Mouse (Mus musculus): ENCODE results near the gene Dok3. TPM values are rescaled to one million over a fixed set of nuclear protein-coding genes. Genes with fewer than 3 reads are reported as not detected.

The Dok3 gene
- total RNA-seq (2012; rRNA removed) (38.4 and 38.8 TPM in 2 replicates), total RNA-seq (2014; rRNA removed) (9.0 and 9.1 TPM in 2 replicates), polyA plus RNA-seq (2012; ENCODE audit: insufficient read length, low read depth) (28.1 and 30.3 TPM in 2 replicates)

- peak within 1 kb of the TSS; percentile 99 for H3K27ac ChIP-seq (ENCODE audit: insufficient read depth, low read depth)
- peak within 1 kb of the TSS; percentile 94 for H3K9ac ChIP-seq (ENCODE audit: insufficient read depth, low read depth)
- DNase-seq (ENCODE audit: extremely low read depth): peak; percentile 92
- in situ Hi-C loops (cut with MboI; ENCODE audit: low pct_ligation_motif_present, low pct_unique_long_range_greater_than_20kb, low sequenced_read_pairs): no loop called here
- TF ChIP-seq CHD2 (IDR thresholded peaks at IDR 0.05; ENCODE audit: low read length) (peak; percentile 59; the same call in 1 of the 2 replicates), GABPA (IDR thresholded peaks at IDR 0.05; ENCODE audit: insufficient replicate concordance, low read depth, low read length) (no peak), USF2 (conservative IDR thresholded peaks at IDR 0.05; ENCODE audit: low read depth, low read length) (peak; percentile 40), USF1 (IDR thresholded peaks at IDR 0.05; ENCODE audit: low read depth, low read length) (peak; percentile 81), SMC3 (IDR thresholded peaks at IDR 0.05; ENCODE audit: low read depth, low read length) (peak; percentile 15; the same call in 1 of the 2 replicates), TBP (conservative IDR thresholded peaks at IDR 0.05; ENCODE audit: low read depth, low read length) (peak; percentile 58; the same call in 1 of the 2 replicates), ZMIZ1 (IDR thresholded peaks at IDR 0.05; ENCODE audit: low read depth, low read length) (0 out of 2 replicates have a peak, but pooled peaks have one; percentile 31), BHLHE40 (IDR thresholded peaks at IDR 0.05; ENCODE audit: low read depth, low read length) (peak; percentile 87), CHD1 (IDR thresholded peaks at IDR 0.05; ENCODE audit: low read depth, low read length) (no peak), MAFK (IDR thresholded peaks at IDR 0.05; ENCODE audit: insufficient replicate concordance, low read length) (peak; percentile 98), KAT2A (IDR thresholded peaks at IDR 0.05; ENCODE audit: insufficient replicate concordance, low read length) (0 out of 2 replicates have a peak, but pooled peaks have one; percentile 55), E2F4 (IDR thresholded peaks at IDR 0.05; ENCODE audit: insufficient replicate concordance, low read depth, low read length) (no peak), MAX (IDR thresholded peaks at IDR 0.05; ENCODE audit: low read length) (peak; percentile 75; the same call in 1 of the 2 replicates), ZKSCAN1 (IDR thresholded peaks at IDR 0.05; ENCODE audit: borderline replicate concordance, low read depth, low read length) (no peak), EP300 (IDR thresholded peaks at IDR 0.05; ENCODE audit: low read length) (peak; percentile 82), SIN3A (IDR thresholded peaks at IDR 0.05; ENCODE audit: low read length) (no peak; the same call in 1 of the 2 replicates), MEF2A (IDR thresholded peaks at IDR 0.05; ENCODE audit: borderline replicate concordance, low read depth, low read length) (peak; percentile 76), MAZ (IDR thresholded peaks at IDR 0.05; ENCODE audit: low read depth, low read length) (peak; percentile 84; the same call in 1 of the 2 replicates), CTCF (conservative IDR thresholded peaks at IDR 0.05 in 1 of 2, IDR thresholded peaks at IDR 0.05 in 1 of 2; ENCODE audit: low read depth in 2 of 2, low read length in 2 of 2) (no peak; a peak in 1 of 4 replicates), RAD21 (IDR thresholded peaks at IDR 0.05; ENCODE audit: low read depth, low read length) (no peak), ETS1 (conservative IDR thresholded peaks at IDR 0.05; ENCODE audit: low read depth, low read length) (peak; percentile 84), ZC3H11A (IDR thresholded peaks at IDR 0.05; ENCODE audit: low read depth, low read length) (no peak), ZNF384 (IDR thresholded peaks at IDR 0.05; ENCODE audit: low read depth, low read length) (no peak; the same call in 1 of the 2 replicates), RCOR1 (conservative IDR thresholded peaks at IDR 0.05; ENCODE audit: low read depth, low read length) (no peak), JUND (conservative IDR thresholded peaks at IDR 0.05; ENCODE audit: low read depth, low read length) (no peak), IRF4 (IDR thresholded peaks at IDR 0.05; ENCODE audit: low read depth, low read length) (no peak), MXI1 (IDR thresholded peaks at IDR 0.05; ENCODE audit: low read depth, low read length) (peak; percentile 54; the same call in 1 of the 2 replicates), PAX5 (IDR thresholded peaks at IDR 0.05; ENCODE audit: low read length) (no peak), POLR2AphosphoS2 (IDR thresholded peaks at IDR 0.05; ENCODE audit: low read depth, low read length) (no peak; the same call in none of the 2 replicates), POLR2A (IDR thresholded peaks at IDR 0.05; ENCODE audit: low read depth, low read length) (peak; percentile 43; the same call in 1 of the 2 replicates), MYC (IDR thresholded peaks at IDR 0.05; ENCODE audit: low read depth, low read length) (no peak), NELFE (IDR thresholded peaks at IDR 0.05; ENCODE audit: low read depth, low read length) (peak; percentile 65), HCFC1 (IDR thresholded peaks at IDR 0.05; ENCODE audit: low read depth, low read length) (peak; percentile 17; the same call in 1 of the 2 replicates), UBTF (IDR thresholded peaks at IDR 0.05; ENCODE audit: low read depth, low read length) (no peak), ELF1 (IDR thresholded peaks at IDR 0.05; ENCODE audit: low read depth, low read length) (peak; percentile 47), JUN (IDR thresholded peaks at IDR 0.05; ENCODE audit: insufficient read depth, low read depth, low read length) (no peak), TCF12 (IDR thresholded peaks at IDR 0.05; ENCODE audit: low read depth, low read length) (peak; percentile 91), NRF1 (IDR thresholded peaks at IDR 0.05; ENCODE audit: low read depth, low read length) (peak; percentile 20; the same call in 1 of the 2 replicates)
- peak within 1 kb of the TSS; percentile 85 for H3K4me2 ChIP-seq (ENCODE audit: insufficient read depth, low read depth, poor library complexity, severe bottlenecking)
- peak within 1 kb of the TSS; percentile 60 to 84 (median 80) for H3K4me3 ChIP-seq (replicated peaks in 1 of 3; ENCODE audit: low read depth in 2 of 3, low read length in 2 of 3, poor library complexity in 1 of 3)
- peaks cover 66 to 67% of the 10 kb centered on the region in 2 experiments for H3K36me3 ChIP-seq (replicated peaks in 1 of 2; ENCODE audit: control insufficient read depth in 1 of 2, insufficient read depth in 1 of 2, low read length in 1 of 2)
- H3K4me1 ChIP-seq (ENCODE audit: control insufficient read depth in 1 of 2, insufficient read depth in 2 of 2): peaks cover 36 to 67% of the 10 kb centered on the region in 2 experiments
- dilution Hi-C loops (cut with MboI; ENCODE audit: extremely low pct_ligation_motif_present, extremely low pct_unique_long_range_greater_than_20kb, low sequenced_read_pairs): no loop called here
- peaks cover 2% of the 10 kb centered on the region; the same call in 1 of the 2 replicates for H3K79me2 ChIP-seq (replicated peaks; ENCODE audit: control insufficient read depth, extremely low read depth, insufficient read depth, poor library complexity, severe bottlenecking)
- H3K27me3 ChIP-seq (replicated peaks): no peaks in the 10 kb centered on the region
- H3K9me3 ChIP-seq (replicated peaks; ENCODE audit: low read length): no peaks in the 10 kb centered on the region
Measured at GRCm38 (mm10) chr13:55529198-55529915, at the start of gene Dok3. Dok3 (minus strand) TSS chr13:55529296.

All from CH12.LX (cell line).